Mouse (Mus musculus) cerebellum, adult 11-12 months (tissue): Measurements from ENCODE around the gene Klhl22.
"Not testable (repeated sequence)": the region's sequence is repeated elsewhere in the genome, so short reads cannot be mapped to it uniquely, and the experiment has no call there.

ENCODE experiments used
- DNase-seq: peaks from one replicate; pipeline ENCODE4 v3.0.0; 2022

Klhl22 gene

DNA sequence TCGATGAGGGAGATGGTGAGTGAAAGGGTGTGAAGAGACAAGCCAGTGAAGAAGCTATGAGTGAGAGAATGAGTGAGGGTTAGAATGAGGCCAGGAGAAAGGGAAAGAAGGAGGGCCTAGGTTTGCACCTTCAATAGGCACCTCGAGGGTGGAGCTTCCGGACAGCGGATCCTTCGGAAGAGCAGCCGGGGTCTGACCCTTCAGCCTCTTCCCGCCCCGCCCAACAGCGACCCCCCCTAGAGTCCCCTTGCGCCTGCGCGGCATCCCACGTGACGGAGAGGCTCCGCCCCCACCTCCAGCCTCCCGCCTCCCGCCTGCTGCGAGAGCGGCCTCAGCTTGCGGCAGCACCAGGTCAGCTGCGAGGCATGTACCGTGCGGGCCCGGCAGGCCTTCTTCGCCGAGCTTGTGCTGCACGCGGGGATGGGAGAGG lies at the start of gene Klhl22:
Gene Klhl22, plus strand, starts transcription at position 275 of the 430 bp plus-strand sequence.
- peak; percentile 89 for DNase-seq

DNA sequence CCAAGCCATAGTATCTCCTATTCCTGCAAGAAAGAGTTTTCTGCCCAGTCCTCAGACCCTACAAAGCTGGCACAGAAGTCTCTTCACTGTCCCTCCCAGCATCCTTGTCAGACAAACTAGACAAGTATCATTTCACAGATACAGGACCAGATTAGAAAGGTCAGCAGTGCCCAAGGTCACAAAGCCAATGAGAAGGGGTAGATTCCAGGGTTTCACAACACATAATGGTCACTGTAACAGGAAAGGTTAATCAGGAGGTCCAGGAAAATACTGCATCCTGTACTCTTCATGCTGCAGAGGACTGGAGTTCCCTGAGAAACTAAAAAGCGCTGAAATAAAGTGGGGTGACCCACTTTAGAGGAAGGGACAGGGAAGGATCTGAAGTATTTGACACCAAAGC lies 41.6 kb upstream of the Klhl22 start:
- DNase-seq = no peak

DNA sequence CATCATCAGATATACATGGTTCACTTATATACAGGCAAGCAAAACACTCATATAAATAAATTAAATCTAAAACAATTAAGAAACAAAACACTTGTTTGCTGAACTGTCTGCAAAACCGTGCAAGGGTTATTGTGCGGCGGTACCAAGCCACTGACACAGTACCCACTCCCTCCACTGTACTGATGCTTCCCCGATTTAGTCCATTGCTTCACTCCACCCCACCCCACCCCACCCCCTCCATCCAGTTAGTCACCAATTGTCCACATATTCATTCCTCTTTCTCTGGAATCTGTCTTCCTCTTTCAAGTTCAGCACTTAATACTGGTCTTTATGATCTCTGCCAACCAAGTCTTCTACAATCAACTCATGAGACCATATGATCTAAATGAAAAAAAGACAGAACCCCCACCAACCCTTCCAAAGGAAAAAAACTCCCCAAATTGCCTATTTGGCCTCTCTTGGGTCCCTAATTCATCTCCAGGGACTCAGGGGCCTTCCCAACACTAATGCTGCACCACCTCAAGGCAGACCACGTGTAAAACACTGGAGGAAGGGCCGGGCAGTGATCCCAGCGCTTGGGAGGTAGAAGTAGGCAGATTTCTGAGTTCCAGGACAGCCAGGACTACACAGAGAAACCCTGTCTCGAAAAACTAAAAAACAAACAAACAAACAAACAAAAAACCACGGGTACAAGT lies 38.2 kb upstream of the Klhl22 start:
- no peak for DNase-seq

DNA sequence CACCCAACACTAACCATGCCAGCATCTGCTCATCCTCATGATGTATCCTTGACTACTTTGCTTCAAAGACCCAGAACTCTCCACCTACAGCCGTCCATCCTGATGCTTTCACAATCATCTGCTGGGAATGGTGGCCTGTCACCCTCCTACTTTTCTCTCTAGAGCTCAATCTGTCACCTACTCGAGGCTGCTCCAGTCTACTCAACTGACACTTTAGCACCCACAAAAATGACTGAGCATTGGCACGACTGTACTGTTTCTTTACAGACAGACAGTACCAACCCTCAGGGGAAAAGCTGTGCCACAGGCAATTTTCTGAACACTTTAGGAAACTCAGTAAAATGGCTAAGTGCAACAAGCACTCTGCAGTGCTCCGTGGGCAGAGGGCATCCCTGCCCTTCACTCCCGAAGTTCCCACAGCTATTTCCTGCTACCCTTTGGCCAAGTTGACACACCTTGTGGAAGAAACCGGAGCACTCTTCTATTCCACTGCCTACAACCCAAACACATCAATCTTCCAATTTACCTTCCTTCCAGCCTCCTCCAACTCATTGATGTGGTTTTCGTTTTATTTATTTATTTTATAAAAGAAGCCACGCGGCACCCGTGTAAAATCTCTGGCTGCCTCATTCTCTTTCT lies 37.5 kb upstream of the Klhl22 start:
- DNase-seq = no peak

DNA sequence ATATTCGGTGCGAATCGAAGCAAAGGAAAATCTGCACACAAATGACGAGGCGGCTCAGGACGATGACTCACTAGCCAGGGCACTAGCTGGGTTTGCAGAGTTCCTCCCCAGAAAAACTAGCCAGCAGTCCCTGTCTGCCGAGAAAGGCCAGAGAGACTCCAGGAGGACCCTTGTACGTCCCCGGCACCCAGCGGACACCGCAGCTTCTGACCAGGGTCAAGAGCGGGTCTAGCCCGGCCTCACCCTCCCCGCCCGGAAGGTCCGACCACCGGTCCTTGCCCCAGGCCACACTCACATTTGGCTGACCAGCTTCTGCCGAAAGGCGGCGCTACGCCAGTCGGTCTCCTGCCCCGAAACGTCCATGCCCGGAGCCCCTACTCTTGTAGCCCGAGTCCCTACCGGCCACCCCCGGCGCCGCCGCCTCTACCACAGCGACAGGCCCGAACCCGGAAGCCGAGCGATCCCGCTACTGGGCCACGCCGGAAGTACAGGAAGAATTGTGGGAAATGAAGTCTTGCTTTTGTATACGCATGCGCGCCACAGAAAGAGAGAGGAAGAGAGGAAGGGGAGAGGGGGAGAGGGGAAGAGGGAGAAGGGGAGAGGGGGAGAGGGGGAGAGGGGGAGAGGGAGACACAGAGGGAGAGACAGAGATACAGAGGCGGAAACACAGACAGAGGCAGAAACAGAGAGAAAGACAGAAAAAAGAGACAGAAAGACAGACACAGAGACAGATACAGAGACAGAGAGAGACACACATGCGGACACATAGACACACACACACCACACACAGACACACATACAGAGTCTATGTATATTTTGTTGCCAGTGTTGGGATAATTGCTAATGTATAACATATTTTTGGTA lies 36.7 kb upstream of the Klhl22 start:
- peak; percentile 90 for DNase-seq

DNA sequence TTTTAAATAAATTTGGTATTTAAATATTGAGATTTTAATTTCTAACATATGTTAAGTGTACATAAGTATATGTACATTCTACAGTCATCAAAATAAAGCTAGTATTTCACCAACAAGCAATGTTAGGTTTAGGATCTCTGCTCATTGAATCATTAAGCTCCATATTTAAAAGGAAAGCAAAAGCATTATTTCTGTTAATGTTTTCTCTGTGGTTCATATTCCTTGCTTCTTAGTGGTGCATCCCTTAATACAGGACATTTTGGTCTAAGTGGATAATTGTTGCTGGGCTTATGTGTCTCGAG lies 36.1 kb upstream of the Klhl22 start:
- DNase-seq = no peak

DNA sequence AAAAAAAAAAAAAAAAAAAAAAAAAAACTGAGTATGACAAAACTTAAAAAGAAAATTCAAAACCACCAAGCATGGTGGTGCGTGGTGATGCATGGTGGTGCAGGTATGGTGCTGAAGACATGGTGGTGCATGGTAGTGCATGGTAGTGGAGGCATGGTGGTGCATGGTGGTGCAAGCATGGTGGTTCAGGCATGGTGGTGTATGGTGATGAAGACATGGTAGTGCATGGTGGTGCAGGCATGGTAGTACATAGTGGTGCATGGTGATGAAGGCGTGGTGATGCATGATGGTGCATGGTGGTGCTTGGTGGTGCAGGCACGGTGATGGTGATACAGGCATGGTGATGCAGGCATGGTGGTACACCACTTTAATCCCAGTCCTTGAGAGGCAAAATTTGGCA lies 35.0 kb upstream of the Klhl22 start:
- DNase-seq = peak; percentile 17

DNA sequence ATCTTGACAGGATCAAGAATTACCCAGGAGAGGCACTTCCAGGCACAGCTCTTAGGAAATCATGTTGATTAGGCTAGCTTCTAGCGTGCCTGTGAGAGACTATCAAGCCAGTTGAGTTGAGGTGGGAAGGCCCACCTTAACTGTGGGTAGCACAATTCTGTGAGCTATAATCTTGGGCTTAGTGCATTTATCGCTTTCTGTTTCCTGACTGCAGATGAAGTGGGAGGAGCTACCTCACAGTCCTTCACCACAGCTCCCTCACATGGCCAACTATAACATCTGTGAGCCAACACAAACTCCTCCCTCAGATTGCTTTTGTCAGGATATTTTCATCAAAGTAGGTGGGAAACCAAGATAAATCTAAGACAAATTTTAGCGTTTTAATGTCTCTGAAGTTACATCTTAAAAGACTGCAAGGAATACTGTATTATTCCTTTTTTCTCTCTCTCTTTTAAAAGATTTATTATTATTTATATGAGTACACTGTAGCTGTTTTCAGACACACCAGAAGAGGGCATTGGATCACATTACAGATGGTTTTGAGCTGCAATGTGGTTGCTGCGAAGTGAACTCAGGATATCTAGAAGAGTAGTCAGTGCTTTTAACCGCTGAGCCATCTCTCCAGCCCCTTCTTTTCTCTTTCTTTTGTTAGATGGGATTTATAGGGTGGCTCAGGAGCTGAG lies 32.1 kb upstream of the Klhl22 start:
- no peak for DNase-seq

DNA sequence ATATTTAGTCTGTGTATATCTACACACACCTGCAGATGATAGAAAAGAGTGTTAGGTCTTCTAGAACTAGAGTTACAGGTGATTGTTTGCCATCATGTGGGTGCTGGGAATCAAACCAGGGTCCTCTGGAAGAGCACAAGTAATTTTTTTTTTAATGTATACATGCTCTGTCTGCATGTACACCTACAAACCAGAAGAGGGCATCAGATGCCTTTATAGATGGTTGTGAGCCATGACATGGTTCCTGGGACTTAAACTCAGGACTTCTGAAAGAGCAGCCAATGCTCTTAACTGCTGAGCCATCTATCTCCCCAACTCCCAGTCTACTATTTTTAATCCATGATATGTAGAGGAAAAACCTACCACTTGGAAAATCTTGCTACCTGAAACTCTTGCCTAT lies 29.4 kb upstream of the Klhl22 start:
- no peak for DNase-seq

DNA sequence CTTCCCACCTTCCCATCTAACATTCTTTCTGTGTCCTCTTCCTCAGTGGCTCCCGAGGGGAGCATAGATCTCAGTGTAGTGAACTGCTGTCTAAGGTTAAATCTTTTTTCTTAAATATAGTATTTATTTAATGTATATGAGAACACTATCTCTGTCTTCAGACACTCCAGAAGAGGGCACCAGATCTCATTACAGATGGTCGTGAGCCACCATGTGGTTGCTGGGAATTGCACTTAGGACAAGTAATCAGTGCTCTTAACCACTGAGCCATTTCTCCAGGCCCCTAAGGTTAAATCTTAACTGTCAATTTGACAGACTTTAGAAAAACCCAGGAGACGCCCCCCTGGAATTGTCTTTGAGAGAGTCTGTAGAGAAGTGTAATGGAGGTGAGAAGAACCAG lies 27.4 kb upstream of the Klhl22 start:
- no peak for DNase-seq

DNA sequence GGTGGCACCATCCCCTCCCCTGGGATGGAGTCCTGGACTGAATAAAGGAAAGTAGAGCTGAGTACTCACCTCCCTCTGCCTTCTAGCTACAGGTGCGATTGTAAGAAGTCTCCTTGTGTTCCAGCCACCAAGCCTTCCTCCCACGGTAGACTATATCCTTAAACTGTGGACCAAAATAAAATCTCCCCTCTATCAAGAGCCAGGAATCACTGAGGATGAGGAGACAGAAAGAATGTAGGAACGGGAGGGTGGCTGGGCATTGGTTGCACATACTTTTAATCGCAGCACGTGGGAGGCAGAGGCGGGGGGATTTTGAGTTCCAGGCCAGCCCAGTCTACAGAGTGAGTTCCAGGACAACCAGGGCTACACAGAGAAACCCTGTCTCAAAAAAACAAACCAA lies 27.0 kb upstream of the Klhl22 start:
- no peak for DNase-seq

DNA sequence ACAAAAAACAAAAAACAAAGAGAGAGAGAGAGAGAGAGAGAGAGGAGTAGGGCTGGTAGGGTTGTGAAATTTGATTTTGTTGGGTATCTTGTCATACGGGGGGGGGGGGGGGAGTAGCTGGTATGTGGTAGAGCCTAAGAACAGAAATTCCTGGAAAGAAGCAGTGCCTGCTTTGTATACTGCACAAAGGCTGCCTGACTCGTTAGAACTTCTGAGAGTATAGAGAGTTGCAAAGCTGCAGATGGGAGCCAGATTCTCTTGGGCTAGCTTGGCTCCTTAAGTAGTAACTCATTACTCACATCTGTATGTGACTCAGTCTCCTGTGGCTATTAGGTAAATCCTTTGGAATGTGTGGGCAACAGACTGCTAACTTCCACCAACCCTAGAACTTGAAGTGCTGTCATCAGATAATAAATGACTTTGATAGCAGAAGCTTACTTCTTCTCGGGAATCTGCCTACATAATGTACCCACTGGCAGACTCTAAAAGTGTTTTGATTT lies 26.5 kb upstream of the Klhl22 start, which contains the start of gene Med15:
Gene Med15, minus strand, starts transcription at position 51 of the 500 bp plus-strand sequence.
- no peak for DNase-seq

DNA sequence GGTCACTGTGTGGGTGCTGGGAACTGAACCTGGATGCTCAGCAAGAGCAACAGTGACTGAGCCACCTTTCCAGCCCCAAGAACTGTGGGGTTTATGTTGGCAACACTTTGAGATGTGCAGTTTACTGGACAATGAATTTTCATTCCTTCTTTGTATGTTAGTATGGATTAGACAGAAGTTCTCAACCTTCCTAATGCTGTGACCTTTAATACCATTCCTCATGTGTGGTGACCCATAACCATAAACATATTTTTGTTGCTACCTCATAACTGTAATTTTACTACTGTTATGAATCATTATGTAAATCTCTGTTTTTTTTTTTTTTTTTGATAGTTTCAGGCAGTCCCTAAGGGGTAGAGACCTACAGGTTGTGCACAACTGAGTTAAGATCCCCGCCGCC lies 25.8 kb upstream of the Klhl22 start:
- no peak for DNase-seq

DNA sequence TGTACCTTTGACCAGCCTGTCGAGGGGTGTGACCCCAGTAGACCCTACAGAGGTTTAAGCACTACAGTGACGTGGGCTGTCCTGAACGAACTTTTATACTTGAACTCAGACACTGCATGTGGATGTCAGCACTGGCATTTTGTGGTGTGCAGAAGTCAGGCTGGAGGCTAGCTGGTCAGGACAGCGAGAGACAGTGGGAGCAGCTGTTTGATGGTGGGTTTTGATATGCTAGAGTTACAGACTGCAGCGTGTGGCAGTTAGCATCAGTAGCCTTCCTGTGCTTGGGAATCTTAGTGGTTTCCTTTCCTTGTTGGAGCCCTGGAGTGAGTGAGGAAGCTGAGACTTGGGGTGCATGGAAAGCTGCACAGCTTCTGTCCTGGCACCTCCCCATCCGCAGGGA lies 24.5 kb upstream of the Klhl22 start:
- DNase-seq = not testable (repeated sequence)

DNA sequence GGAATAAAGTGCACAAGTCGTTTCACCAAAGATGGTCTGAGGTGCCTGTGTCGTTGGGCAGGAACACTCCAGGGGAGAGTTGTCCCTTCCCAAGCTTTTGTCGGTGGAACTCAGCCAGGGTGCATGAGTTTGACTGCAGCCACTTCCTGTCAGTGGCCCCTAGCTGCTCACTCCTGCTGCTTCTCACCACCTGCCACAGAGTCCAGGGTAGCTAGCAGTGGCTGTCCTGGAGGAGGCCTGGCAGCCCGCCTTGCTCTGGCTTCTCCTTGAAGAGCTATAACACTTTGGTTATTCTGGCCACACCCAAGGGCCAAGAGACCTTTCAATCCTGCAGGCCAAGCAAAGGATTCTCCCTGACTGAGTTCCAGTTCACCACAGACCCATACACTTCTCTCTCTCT lies 23.3 kb upstream of the Klhl22 start:
- no peak for DNase-seq

DNA sequence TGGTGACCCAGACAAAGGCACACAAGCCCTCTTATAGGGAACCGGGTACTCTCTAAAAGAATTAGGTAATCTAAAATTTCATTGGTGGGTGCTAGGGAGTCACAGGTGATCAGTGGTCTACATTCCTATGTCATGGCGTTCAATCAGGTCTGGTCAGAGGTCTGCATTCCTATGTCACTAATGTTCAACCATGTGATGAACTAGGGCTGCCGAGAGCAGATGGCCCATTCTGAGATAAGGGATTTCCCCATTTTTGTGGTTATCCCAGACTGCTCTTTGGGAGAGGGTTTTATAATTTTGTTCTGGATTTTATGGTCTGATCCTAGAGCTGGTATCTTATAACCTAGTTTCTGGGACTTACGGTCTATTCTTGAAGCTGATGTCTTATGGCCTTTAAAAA lies 19.3 kb upstream of the Klhl22 start:
- no peak for DNase-seq

DNA sequence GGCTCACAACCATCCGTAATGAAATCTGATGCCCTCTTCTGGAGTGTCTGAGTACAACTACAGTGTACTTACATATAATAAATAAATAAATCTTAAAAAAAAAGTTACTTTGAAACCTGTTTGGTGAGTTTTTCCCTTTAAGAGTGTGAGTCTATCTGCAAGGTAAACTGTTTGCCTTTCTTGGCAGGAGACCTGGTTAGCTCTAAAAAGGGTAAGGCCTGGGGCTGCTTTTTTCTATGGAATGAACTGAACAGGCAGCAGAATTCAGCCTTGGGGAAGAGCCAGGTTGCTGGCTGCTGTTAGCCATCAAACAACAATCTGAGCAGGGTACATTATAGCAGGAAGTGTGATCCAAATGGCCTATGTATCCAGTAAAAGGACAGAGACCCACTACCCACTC lies 16.6 kb upstream of the Klhl22 start:
- no peak for DNase-seq

DNA sequence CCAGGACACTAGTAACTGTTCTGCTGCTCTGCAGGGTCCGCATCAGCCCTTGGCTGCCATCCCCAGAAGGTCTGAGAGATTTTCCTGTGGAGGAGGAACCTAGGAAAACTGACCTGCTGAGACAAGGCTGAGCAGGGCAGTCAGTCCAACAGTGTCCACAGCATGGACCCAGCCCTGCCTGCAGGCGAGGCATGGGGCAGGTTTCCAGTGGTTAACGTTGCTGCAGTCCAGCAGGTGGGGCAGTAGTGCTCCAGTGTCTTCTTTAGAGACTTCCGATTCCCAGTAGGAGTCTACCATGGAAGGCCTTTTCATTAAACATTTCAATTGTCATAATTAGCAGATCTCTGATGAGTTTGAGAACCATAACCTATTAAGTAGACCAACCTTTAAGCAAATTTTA lies 16.1 kb upstream of the Klhl22 start:
- DNase-seq = no peak

DNA sequence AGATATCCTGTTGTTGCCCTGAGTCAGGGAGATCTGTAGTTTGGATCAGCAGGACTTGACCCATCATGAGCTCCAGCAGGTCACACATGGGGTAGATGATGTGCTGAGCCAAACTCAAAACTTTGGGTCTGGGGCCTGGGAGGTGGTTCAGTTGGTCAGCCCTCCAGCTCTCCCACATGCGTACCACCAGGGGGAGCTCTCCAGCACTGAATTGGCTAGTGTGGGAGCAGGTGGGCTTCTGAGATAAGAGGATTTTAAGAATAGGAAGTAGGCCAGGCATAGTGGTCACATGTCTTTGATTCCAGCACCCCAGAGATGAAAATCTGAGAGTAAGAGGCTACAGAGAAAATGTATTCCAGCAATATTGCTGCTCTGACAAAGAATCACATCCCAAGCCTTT lies 14.9 kb upstream of the Klhl22 start:
- no peak for DNase-seq

DNA sequence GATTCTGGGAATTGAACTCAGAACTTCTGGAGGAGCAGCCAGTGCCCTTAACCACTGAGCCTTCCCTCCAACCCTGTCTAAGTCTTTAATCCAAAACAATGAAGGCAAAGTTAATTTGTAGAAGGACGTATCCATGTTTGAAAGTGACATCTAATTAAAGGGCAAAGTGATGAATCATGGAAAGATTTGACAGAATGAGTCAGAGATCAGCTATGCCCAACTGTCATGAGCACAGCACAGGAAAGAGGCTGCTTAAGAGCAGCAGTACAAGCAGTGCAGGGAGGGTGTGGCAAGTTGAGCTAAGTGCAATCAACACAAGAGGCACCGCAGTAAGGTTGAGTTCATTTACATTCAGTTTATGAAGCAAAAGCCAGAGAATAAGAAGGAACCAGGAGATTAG lies 14.4 kb upstream of the Klhl22 start:
- DNase-seq = no peak

DNA sequence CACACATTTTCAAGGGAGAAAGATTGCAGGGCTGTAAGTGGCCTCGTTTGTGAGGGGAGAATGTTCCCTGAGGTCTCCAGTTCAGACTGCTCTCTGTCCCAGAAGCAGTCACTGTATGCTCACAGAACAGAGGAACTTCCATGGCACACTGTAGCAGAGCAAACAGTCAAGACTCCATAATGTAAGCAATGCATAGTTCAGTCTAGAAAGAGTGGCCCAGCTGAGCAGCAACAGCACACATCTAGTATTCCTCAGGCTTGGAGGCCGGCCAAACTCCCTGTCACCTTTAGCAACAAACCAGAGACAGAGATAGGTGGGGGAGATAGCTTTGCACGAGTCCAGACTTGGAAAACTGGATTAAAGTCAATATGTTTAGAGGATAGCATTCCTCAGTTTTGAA lies 6.4 kb upstream of the Klhl22 start:
- no peak for DNase-seq

DNA sequence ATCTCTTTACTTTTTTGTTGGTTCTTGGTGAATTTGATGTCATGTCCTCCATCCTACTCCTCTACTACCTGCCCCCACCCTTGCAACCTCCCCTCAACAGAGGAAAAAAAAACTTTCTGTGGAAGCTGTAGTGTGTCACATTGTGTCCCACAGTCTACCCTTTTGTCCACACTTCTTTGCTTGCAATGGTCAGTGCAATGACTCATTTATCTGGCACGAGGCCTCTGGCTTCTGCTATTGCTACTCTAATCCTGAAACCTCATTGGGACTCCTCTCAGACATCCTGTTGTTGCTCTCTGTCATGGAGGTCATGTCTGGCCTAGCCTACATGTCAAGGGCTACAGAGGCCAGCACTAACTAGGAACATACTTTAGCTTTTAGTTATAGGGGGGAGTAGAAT lies 5.7 kb upstream of the Klhl22 start:
- no peak for DNase-seq

DNA sequence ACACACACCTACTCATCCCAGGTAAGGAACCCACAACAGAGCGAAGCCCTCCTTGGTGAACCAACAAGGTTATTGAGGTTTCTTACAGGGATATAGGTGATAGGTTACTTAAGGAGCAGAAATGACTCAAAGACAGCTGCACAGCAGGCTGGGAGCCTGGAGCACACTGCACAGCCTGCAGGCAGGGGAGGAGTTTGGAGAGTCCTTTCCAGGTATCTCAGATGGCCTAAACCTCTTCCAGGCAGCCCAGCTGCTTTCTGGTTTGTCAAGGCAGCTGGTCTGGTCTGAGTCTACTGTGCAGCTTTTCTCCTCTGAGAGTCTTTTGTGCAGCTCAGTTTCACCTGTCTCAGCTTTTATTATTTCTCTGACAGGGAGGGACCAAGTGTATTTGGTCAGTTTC lies 1.7 kb upstream of the Klhl22 start:
- DNase-seq = no peak
